Mouse (Mus musculus) heart, postnatal 25 days (tissue): ENCODE data around the gene Amd1. TPM values are rescaled to one million over a fixed set of nuclear protein-coding genes. Genes with fewer than 3 reads are reported as not detected.

ENCODE experiments used
- DNase-seq: peaks from one replicate; pipeline ENCODE4 v3.0.0; 2022; ENCODE audit warnings: low spot score
- intact Hi-C: fragments of 180-260 bp; cut with DNase I; formaldehyde crosslinking; loops from one replicate; pipeline ENCODE4 v1.15.1; 2025
- total RNA-seq, 2 experiments: library from RNA; stranded (reverse); gene quantifications; 2 replicates each; pipeline ENCODE4 v1.2.3; 2021

Gene Amd1
- total RNA-seq = 10 to 100 TPM; 58.8 to 86.5 TPM

DNA sequence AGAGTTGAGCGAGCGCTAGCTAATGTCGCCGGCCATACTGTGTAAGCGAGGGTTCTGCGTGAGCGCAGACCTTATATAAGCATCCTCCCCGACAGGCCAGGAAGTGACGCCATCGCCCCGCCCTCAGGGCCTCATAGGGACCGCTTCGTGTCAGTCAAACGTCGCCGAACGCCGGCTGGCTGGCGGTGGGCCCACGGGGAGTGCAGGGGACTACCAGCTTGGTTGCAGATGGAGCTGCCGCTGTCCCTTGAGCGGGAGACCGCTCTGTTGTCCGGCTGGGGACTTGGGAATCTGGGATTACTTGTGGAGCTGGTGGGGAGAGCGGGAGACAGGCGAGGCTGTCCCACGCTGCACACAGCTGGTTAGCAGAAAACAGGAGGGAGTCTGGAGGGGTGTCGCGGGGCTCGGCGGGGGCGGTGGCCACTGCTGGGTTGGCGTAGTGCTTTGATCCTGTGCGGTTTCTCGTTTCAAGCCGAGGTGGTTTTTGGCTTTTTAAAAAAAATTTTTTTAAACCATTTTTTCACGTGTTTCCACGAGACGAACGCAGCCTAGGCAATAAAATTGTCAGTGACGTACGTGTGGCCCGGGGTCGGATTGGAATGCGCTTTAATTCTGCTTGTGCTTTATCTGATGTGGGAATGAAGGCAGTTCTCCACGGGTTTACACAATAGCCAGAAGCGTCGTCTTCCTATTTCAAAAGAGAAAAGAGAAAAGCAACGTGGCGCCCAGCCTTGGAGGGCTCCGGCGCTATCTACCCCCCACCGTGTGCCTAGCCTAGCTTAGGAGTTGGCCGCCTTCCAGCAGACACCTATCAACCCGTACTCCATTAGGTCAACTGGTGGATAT, at the start of gene Amd1:
Amd1 (minus strand) TSS at position 47 of the 846 bp plus-strand sequence.
- peak; percentile 100 for DNase-seq
- intact Hi-C loops = loop anchor here (1.0 to 2.0 kb wide), 3 partner anchors 26 to 46 kb away; partner anchors contain the start of gene Gtf3c6

DNA sequence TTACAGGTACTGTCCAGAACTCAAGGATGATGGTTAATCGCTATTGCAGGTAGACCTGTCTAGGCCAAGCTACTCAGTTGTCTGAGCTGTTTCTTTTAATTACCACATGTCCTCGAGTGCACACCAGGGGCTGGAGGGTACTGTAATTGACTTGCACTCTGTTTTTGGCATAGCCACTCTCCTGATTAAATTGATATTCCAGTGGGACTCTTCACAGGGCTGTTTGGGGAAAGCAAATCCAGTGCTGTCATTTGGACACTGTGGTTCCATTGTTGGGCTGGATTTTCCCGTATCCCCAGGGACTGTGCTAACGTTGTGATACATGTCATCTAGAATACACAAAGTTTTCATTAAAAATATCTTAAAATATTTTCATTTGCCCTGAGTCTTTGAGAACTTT, 49.2 kb upstream of the Amd1 start:
- intact Hi-C loops = loop anchor here (5.0 kb wide), 1 partner anchor 171 kb away; no protein-coding TSS in a partner anchor

DNA sequence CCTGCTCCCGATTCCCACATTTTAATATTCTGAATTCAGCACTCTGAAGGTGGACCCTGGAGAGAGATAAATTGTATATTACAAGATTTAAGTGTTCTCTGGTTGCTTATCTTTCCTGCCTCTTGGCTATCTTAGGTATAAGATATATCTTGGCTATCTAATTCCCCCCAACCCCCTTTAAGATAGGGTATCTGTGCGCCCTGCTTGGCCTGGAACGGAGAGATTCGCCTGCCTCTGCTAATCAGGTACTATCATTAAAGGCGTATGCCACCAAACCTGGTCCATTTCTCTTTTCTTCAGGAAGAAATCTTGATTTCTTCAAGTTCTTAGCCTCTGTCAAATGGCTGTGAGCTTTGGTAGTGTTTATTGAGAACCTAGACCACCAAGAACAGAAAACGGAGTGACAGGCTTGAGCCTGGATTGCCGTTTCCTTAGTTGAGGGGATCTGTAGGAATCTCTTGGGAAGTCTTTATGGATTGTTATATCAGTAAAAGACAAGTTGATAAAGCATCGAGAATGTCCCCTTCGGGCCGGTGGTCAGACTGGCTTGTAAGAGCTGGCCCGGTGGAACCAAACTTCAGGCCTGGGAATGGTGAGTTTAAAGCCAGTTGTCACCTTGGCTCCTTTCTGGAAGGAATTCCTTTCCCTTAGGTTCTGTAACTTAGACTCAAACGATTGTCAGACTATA, 48.4 kb upstream of the Amd1 start:
- intact Hi-C loops = loop anchor here (5.0 kb wide), 1 partner anchor 172 kb away; no protein-coding TSS in a partner anchor
- no peak for DNase-seq

More for the DNA sequence above, 49.2 kb upstream of the Amd1 start:
- DNase-seq = no peak

DNA sequence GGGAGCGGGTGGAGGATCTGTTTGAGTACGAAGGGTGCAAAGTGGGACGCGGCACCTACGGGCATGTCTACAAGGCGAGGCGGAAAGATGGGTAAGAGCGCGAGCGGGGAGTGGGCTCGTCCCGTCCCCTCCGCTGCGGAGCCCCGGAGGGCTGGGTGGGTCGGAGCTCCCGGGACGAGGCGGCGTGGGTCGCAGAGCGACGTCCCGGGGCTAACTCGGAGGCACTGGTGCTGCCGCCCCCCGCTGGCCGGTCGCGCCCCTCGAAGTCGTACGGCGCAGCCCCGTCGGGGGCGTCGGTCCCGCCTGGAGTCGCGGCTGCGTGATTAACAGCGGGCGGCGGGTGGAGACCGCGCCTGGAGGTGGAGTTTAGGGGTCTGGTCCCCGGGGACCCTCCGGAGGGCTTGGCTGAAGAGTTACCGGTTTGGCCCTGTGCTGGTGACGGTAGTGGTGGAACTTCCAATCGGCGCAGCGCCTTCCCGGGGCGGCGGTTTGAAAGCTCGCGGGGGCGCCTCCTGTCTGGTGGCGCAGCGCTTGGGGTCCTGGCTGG, 47.7 kb upstream of the Amd1 start:
- intact Hi-C loops = loop anchor here (2.0 to 5.0 kb wide), 2 partner anchors 91 to 173 kb away; partner anchors contain the start of gene Gtf3c6
- DNase-seq = peak; percentile 60

DNA sequence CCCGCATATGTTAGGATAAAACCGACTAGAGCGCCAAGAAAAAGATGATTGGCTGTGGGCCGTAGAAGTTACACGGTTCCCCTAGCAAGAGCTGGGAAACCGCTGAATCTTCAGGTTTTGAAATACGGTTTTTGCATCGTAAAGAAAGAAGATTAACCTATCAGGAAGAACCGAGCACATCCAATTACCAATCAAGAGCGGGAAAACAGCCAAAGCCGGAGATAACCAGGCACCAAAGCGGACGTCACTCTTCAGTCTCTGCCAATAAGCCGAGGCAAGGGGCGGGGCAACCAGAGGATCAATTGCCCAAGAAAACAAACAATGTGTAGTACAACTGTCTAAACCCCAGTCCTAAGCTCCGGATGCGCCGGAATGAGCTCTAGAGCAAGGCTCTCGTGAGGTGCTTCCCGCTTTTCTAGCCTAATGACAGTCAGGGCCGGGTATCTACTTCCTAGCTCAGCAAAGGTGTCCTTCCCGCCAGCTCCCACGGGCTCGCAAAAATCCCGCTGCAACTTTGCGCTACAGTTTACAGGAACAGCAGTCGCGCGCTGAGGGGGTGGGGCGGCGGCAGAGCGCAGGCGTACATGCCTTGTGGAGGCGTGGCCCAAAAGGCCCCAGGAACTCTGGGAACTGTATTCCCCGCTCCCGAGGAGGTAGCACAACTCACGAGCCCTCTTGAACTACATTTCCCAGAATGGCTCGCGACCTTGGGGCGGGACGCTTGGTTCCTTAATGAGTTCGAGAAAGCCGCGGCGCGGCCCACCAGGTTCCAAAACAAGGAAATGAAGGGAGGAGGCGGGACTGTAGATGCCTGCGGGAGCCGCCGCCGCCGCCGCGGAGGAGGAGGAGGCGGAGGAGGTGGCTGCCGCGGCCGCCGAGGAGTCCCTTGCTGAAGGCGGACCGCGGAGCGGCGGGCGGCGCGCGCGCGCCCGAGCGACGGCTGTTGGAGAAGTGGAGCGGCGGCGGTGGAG, 46.9 kb upstream of the Amd1 start:
- DNase-seq = peak; percentile 98
- intact Hi-C loops = loop anchor here (1.0 to 2.0 kb wide), 2 partner anchors 47 to 90 kb away; partner anchors contain the start of genes Amd1 and Gtf3c6

DNA sequence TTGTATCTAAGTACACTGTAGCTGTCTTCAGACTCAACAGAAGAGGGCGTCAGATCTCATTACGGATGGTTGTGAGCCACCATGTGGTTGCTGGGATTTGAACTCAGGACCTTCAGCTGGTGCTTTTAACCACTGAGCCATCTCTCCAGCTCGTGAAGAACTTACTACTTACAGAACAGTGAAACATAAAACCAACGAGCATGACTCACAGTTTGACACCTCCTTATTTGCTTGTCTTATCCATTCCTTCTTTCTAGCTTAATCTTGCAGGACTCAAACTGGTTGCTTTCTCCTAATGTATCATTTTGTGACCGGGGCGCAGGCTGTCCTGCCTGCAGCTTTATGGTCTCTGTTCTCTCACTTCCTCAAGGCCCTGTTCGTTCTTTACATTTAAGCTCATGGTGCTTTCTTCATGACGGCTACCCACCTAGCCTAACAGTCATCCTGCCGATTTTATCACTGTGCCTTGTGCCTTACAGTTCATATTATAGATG, 45.5 kb upstream of the Amd1 start:
- no peak for DNase-seq
- intact Hi-C loops = no loop called here

DNA sequence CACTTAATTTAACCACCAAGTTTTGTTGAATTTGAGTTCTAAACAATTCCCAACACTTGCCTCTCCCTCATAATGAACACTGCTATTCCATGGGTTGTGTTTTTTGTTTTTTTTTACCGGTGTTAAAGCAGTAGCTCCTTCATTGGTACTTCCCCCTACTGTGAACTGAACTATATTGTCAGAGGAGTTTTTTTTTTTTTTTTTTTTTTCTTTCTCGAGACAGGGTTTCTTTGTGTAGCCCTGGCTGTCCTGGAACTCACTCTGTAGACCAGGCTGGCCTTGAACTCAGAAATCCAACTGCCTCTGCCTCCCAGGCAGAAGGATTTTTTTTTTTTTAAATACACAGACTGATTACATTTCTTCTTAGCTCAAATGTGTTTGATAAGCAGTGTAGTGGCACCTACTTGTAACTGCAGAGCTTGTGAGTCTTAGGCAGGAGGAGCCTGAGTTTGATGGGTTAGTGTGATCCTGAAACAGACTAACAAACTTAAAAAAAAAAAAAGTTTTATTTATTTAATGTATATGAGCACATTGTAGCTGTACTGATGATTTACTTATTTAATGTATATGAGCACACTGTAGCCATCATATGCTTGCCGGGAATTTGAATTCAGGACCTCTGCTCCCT, 44.9 kb upstream of the Amd1 start:
- intact Hi-C loops = no loop called here
- DNase-seq = no peak

DNA sequence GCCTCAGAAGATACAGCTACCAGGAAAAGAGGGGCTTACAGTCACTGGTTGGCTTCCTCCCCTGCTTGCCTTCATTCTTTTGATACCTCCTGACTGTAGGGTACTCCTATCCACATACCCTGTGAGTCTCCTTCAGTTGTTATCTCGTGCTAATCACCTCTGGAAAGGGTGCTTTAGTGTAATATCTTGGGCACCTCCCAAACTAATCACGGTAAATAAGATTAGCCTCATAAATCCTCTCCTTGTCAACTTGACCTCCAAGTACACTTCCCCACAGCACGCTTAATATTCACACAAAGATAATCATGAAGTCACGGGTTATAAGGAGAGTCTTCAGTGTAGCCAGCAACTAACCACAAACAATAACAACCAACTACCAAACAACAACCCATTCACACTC, 40.0 kb upstream of the Amd1 start:
- DNase-seq = no peak
- intact Hi-C loops = no loop called here

DNA sequence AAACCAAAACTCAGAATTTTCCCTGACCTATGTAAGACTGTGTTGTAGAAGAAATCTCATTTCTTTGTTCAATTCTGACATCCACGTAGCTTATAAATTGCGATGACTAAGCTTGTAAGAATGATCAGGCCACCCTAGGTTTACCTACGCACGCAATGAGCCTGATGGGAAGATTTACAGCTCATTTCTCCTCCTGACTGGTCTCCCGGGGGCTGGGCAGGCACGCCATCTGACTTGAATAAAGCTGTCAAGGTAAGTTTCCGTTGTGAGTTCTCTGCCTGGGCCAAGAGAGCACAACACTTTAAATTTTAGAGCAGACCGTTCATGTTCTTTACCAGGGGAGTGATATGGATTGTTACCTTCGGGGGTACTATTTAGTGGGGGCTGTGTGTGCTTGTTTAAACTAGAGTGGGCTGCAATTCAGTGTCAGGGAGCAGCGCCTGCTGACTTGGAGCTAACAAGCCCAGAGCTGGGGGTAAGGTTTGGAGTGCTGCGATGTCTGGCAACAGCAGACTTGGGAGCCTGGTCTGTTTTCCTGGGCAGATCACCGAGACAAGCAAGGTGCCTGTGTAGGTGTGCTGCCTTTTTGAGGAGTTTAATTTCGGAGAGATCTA, 37.5 kb upstream of the Amd1 start, which contains the start of gene Cdk19:
Cdk19 (plus strand) TSS at position 214 of the 614 bp plus-strand sequence.
- intact Hi-C loops = no loop called here
- DNase-seq = no peak

DNA sequence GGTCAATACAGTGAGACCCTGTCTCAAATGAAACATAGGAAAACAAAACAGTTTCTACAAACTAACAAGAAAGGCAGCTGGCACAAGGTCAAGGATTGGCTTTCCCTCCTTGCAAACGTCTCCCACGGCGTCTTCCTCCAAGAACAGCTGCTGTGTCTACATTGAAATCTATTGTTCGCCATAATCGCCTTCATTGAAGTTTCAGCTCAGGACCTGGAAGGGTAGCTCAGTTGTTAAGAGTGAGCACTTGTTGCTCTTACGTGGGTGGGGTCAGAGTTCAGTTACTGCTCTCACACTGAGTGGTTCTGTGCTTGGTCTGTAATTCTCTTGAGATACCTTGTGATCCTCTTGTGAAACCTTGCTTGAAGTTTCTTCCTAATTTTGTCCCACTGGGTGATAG, 30.9 kb upstream of the Amd1 start:
- intact Hi-C loops = no loop called here
- no peak for DNase-seq

DNA sequence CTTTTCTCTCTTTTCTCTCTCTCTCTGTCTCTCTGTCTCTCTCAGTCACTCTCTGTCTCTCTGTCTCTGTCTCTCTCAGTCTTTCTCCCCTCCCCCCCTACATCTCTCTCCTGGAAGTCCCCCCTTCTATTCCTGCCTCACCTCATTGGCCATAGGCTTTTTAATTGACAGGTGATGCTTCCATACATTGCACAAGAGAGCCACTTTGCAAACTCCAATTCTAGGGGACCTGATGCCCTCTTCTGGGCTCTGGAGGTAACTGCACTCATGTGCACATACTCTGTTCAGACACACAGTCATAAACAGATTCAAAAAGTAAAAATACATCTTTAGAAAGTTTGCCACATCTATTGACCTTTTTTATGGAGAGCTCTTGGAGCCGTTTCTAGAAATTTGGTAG, 28.3 kb upstream of the Amd1 start:
- intact Hi-C loops = no loop called here
- DNase-seq = no peak

DNA sequence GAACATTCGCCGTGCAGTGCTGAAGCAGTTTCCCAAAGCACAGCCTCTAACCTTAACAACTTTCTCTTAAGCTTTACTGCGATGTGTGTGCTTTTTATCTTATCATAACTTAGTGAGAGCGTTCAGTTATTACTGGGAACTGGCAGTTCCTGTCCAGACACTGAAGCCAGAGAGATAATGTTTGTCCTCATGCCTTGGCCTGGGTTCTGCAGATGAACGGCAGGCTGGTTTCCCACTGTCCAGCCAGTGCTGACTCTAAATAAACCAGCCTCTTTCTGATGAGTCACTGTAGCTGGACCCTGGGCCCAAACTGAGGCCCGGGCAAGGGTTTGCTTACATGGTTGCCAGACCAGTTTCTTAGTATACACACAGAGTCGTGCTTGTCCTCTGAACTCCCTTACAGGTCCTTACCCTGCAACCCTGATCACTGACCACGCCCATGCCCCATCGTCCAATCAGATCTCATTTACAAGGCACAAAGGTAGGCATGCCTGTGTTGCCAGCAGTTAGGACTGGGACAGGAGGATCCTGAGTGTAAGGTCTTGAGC, 26.1 kb upstream of the Amd1 start:
- intact Hi-C loops = loop anchor here (2.0 kb wide), 1 partner anchor 25 kb away; the partner anchor contains the start of gene Amd1
- peak; percentile 73 for DNase-seq

DNA sequence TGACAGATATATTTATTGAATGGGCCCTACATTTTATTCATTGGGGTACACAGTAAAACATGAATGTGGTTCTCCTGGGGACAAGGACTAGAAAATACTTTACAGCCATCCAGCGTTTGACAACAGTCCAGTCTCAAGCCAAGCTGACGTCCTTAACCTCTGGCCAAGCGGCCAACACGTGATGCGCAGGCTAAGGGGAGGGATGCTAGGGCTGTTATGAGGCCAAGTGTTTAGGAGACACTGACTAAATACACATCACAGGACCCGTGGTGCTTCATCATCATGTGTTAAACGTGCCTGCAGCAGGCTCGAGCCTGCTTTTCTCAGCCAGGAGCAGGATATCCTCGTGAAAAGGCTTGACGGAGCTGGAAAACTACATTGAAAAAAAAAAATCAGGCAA, 18.3 kb upstream of the Amd1 start:
- DNase-seq = no peak
- intact Hi-C loops = no loop called here

DNA sequence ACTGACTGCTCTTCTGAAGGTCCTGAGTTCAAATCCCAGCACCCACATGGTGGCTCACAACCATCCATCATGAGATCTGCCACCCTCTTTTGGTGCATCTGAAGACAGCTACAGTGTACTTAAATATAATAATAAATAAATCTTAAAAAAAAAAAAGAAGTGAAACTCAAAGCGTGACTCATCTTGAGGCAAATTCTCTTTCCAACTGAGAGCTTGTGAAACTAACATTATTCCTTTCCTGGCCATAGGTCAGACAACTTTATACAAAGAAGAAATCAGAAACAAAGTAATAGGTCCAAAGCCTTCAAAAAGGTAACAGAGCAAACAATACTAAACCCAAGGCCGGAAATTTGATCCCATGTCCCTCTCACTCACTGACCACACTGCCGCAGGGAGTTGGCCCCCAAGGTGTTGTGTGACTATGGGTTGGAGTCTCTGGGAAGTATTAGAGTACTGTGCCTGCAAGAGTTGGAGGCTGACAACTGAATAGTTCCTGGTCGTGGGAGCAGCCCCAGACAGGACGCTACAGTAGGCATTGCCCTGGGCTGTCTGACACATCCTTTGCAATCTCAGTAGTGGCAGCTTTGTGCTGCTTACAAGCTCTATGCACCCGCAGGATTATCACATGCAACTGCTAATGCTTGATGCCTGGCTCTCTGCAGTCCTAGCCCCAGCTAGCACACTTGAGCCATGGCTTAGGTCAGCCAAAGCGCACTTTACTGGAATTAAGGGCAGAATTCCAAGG, 15.0 kb upstream of the Amd1 start:
- intact Hi-C loops = no loop called here
- no peak for DNase-seq

DNA sequence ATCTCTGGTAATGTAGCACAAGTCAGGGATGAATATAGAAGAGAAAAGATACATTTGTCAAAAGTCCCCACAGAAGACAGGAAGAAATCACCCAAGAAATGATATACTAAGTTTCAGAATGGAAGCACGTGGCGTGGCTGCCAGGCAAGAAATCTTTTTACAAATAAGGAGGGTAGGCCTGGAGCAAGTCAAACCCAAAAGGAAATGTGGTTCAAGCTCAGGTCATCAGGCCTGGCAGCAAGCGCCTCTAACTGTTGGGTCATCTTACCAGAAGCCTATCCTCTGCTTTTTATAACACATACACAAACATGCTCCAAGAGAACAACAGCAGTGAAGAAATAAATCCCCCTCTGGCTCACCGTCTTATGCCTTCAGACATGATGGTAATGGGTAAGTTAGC, 10.8 kb upstream of the Amd1 start:
- intact Hi-C loops = no loop called here
- DNase-seq = no peak

DNA sequence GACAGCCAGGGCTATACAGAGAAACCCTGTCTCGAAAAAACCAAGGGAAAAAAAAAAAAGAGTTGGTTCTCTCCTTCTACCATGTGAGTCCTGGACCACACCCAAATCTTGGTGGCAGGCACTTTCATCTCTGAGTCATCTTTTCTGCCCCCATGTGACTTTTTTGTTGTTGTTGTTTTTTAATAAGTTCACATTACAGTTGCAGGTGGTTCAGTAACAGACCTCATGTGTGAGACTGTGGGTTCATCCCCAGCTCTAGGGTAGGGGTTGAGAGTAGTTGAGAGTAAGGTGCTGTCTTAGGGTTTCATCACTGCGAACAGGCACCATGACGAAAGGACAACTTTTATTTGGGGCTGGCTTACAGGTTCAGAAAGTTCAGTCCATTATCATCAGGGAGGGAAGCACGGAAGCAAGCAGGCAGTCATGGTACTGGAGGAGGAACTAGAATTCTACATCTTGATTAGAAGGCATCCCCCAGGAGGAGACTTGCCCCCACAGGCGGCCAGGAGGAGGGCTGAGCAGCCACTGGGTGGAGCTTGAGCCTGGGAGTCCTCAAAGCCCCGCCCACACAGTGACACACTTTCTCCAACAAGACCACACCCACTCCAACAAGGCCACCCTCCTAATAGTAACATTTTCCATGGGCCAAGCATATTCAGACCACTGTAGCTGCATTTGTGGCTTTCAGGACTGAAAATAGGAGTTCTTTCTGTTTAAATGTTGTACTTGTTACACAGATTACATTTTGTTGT, 8.1 kb upstream of the Amd1 start:
- intact Hi-C loops = no loop called here
- no peak for DNase-seq
